Mouse (Mus musculus) right cerebral cortex, postnatal 36 days (tissue): ENCODE data around the gene Rapgef4.
A peak's percentile ranks its signal among the peaks of the same experiment; 100 is the strongest.

Experiments
- DNase-seq, 2 experiments: peaks; one replicate each; pipeline ENCODE4 v3.0.0; 2022; ENCODE audit warnings: low spot score in 2 of 2, mixed read lengths in 1 of 2

Rapgef4 gene

GRCm38 (mm10) chr2:72234085-72234484 lies 253.0 kb downstream of the Rapgef4 start:
- DNase-seq = no peak

DNA sequence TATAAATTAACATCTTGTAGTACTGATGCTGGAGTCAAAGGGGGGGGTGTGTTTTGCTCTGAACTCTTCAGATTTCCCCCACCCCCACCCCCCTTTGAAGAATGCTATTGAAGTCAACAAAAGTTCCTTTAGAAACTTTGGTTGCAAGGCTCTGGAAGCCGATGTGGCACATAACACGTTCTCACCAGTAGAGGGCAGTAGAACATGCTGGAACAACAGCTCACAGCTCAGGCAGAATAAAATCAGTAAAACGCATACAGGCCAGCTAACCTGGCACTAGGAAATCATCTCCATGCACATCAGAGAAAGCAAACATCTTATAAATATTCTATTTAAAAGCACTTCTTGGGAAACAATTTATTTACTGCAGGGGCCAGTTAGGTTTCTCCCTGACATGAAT lies 253.9 kb downstream of the Rapgef4 start:
- peak; percentile 57 to 73 for DNase-seq

GRCm38 (mm10) chr2:72235361-72235901 lies 254.4 kb downstream of the Rapgef4 start:
- DNase-seq = no peak

- DNase-seq = no peak
These were observed 257.4 kb downstream of the Rapgef4 start for GRCm38 (mm10) chr2:72238421-72238820.

DNA sequence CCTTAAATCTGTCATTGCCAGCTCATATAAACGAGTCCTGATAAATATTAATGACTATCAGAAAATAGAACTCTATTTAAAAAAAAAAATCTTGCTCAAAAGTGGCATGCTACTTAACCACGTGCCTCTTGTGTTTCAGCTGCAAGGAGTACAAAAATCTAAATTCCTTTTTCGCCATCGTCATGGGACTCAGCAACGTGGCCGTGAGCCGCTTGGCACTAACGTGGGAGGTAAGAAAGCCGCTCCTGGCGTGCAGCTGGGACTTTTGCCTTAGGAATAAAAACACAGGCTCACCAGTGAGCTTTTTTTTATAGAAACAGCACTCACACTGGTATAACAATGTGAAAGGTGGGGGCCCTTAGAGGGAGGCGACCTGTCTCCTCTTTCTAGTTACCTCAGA lies 257.9 kb downstream of the Rapgef4 start:
- DNase-seq = peak in 1 of 2 experiments; percentile 63

DNA sequence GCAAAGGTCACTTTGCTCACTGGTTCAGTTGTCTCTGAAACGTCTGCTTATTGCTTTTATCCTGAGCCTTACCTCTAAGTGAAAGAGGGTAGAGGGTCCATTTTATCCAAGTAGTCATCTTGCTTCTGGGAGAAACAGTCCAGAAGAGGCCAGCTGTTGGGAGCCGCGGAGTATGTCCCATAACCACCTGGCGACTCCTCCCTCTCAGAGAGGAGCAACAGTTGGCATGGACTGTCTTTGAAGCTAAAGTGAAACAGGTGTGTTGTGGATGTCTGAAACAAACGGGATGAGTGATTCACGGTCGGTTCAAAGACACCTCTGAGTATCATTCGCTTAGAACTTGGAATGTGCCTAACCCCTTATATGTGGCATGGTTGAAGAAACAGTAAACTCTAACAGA lies 258.4 kb downstream of the Rapgef4 start:
- no peak for DNase-seq

GRCm38 (mm10) chr2:72239993-72240392 lies 259.0 kb downstream of the Rapgef4 start:
- DNase-seq = no peak

- DNase-seq = no peak
These were observed 259.7 kb downstream of the Rapgef4 start for GRCm38 (mm10) chr2:72240691-72241090.

- no peak for DNase-seq
These were observed 260.9 kb downstream of the Rapgef4 start for GRCm38 (mm10) chr2:72241714-72242472.

DNA sequence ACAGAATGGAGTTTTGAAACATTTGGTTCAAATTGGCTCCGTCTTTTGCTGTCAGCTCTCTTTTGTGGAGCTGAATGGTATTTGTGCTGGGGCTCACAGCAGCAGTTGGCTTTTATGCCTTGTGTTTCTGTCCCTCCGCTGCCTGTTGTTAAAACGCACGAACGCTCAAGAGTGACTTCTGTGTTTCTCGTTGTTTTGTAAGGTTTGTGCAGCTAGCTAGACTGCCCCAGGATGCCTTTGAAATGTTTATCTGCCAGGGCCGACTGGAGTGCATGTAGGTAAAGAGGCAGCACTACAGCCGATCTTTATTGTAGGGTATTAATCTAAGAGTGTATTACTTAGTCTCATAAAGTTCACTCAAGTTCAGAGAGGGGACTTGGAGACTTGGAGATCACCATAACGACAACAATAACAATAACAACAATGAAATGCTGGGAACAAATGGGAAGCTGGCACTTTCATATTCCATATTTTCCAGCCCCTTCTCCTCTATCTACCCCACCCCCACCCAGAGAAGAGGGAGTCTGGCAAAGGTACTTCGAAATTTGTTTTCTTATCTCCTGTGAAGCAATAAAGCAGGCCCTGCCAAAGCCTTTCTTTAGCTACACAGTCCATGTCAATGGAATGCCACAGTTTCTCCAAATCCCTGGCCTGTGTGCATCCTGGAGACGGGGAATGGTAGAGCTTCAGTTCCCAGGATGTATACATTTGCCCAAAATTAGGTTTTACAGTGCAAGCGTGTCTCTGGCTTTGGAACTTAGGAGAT lies 262.1 kb downstream of the Rapgef4 start:
- no peak for DNase-seq

GRCm38 (mm10) chr2:72245631-72246030 lies 264.6 kb downstream of the Rapgef4 start:
- no peak for DNase-seq

DNA sequence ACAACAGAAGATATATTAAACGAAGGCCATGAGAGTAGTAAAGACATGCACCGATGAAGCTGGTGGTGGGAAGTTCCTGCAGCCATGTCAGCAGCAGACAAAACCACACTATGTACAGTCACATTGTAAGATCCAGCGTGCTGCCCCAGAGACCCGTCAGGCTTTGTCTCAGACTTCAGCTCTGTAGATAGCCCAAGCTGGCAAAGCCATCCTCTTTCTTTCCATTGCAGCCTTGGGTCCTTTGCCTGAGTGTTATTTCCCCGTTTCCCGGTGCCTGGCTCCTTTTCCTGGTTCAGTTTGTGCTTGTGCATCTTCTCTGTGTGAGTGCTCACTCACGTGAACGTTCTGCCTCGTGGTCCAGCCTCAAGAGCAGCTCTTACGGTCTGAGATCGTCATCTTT lies 265.3 kb downstream of the Rapgef4 start:
- no peak for DNase-seq

DNA sequence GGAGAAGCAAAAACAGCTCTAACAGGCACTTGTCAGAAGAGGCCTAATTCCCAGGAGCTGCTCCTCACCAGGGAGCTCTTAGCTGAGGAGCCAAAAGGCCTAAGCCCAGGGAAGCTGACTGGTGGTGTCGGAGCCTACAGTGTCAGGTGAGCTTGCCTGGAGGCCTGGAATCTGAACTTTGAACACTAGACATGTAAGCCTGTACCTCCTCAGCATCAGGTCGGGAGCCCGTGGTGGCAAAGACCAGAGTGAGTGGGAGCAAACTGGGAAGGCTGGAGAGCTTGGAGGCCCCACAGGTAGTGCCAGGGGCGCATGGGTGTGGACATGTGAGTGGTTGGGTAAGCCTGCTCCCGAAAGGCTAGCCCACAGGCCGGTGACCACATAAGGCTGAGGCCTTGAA lies 266.8 kb downstream of the Rapgef4 start:
- no peak for DNase-seq

DNA sequence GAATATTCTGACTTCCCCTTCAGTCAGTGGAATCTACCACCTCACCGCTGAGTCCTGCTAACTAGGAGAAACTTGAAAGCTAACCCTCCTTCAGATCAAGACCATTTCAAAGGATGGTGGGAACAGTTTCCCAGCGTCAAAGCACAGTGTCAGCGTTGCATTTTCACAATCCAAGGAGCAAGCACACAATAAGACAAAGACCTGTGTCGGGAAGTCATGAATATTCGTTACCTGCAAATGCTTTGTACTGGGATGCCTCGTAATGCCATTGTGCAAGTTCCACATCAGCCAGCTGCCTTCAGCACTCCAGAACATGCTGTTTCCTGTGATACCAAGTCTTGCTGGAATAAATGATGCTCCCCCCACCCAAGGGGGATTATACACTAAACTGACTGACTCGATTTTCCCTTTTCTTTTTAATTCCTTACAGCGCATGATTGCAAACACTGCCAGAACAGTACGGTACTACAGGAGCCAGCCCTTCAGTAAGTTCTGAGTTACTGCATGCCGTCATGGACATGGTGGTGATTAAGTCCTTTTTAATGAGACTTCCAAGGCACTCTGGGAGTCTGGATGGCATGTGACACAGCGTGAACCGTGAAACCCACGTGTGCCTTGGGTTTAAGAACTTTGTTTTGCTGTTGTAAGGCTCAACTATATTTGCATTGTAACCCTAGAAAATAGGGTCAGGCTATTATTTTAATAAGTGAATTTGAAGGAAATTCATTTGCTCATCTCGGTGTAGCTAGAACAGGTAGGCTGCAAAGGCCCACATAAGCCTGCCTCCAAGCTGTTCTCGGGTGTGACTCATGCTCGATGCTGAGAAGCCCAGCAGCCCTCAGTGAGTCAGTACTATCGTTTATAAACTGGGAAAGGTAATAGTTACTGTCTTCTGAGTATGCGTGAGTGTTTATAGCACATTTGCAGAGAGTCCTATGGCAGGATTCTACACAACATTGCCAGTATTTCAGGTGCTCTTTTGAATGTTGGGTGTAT lies 271.8 kb downstream of the Rapgef4 start:
- peak in 1 of 2 experiments; percentile 50 for DNase-seq

DNA sequence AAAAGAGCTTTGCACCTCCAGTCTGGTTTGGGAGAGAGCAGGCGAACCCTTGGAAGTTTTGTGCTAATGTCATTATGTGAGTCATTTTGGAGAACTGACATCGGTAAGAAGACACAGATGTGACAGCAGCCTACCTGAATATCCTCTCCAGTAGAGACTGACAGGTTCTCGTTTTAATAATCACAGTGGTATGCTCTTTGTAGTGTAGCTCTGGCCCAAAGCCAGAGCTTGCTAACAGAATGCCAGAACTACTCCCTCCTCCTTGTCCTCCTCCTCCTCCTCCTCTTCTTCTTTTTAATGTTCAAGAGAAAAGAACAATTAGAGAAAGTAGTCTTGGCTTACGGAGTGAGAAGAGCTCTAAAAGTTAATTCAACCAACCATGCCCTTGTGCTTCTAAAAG lies 272.8 kb downstream of the Rapgef4 start:
- no peak for DNase-seq

DNA sequence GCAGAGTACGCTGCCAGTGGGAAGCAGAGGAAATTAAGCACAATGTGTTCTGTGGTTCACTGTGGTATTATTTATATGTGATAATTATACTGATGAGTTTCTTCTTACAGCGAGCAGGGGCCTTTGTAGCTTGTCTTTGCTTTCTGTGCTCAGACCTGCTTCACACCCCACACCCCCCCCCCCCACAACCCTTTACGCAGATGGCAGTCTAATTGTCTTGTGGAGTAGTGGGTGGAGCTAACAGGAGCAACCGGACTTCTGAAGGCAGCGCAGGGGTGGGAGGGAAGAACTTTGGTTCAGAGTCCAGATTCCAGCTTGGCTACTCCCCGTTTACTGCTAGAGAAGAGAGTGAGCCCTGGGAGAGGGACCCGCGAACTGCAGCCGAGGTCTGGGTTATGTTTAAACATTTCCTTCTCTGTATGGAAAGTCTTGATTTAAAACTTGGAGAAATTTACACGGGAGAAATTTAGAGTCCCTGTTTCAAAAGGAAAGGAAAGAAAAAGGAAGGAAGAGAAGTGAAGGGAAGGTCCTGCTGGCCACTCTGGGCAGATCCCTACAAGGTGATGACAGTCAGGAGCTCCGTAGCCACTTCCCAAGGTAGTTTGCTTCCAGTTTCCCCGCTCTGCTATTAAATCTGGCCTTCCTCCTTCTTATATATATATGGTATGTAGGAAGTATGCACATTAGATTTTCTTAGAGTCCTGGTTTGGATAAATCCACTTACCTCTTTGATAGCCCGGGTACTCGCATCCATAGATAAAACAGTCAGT lies 274.0 kb downstream of the Rapgef4 start:
- DNase-seq = no peak

GRCm38 (mm10) chr2:72260704-72261103 lies 279.7 kb downstream of the Rapgef4 start:
- no peak for DNase-seq

GRCm38 (mm10) chr2:72262814-72263480 lies 281.9 kb downstream of the Rapgef4 start:
- DNase-seq = peak in 1 of 2 experiments; percentile 49

DNA sequence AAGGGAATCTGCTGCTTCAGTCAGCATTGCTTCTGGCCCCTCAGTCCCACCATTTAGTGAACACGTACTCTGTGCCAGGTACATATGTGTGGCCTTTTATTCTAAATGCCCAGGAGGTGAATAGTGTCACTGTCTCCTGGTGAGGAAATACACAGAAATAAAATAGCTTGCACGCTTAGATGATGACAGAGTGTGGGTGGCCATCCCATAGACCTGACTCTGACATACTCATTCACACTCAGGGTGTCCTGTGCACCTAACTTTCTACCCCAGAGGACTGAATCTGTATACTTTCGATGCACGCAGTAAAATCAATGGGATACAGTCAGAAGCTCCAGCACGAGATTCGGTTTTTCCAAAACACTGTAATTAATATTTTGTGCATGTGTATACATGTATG lies 286.4 kb downstream of the Rapgef4 start:
- no peak for DNase-seq

DNA sequence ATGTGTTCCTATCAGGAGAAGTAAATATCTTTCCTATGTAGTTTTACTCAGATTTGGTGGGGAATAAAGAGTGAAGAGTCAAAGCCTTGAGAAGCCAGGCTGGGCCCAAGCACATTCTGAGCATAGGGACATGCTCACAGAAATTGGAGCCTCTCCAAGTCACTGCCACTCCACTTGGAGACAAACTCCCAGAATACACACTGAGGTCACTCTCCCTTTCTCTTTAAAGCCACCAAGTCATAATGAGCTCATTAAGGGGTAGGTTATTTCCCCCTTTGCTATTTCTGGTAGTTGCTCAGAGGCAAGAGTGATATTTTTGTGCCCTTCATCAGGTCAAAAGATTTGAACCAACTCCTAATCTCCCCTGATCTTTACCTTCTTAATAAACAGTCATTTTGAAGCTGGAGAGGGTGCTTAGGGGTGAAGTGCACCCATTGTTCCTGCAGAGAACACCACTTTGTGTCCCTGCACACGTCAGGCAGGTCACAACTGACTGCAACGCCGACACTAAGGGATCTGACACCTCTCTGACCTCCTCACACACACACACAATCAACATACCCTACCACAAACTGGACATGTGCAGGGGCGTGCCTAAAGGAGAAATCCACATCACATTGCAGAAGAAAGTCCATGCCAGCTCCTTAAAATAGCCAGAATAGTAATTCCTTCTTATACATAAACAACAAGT lies 288.8 kb downstream of the Rapgef4 start:
- DNase-seq = no peak
